Mouse (Mus musculus) olfactory bulb, adult 2 months (tissue): ENCODE results near the gene Aspscr1. TPM values are rescaled to one million over a fixed set of nuclear protein-coding genes. Genes with fewer than 3 reads are reported as not detected.
"Not testable (repeated sequence)": the region's sequence is repeated elsewhere in the genome, so short reads cannot be mapped to it uniquely, and the experiment has no call there.

Experiments used
- H3K27ac ChIP-seq: fragments of 200-500 bp; 2 replicates; pipeline ENCODE4 v1.5.1; 2012; ENCODE audit warnings: low read depth, low read length; ENCODE audit not compliant: insufficient read depth
- H3K4me1 ChIP-seq: fragments of 200-500 bp; 2 replicates; pipeline ENCODE4 v1.6.1; 2012; ENCODE audit warnings: low read length; ENCODE audit not compliant: control insufficient read depth, insufficient read depth
- H3K4me3 ChIP-seq: fragments of 200-500 bp; 2 replicates; pipeline ENCODE4 v1.5.1; 2012; ENCODE audit warnings: mild to moderate bottlenecking, low read depth, low read length, moderate library complexity; ENCODE audit not compliant: insufficient read depth
- CTCF ChIP-seq: fragments of 200-500 bp; IDR thresholded peaks from 2 replicates; pipeline ENCODE4 v1.5.1; 2012; ENCODE audit warnings: low read depth, mild to moderate bottlenecking, low read length, moderate library complexity; ENCODE audit not compliant: insufficient read depth
- POLR2A ChIP-seq: fragments of 200-500 bp; IDR thresholded peaks from 2 replicates; pipeline ENCODE4 v1.6.1; 2012; ENCODE audit warnings: mild to moderate bottlenecking, low read depth, low read length, moderate library complexity; ENCODE audit not compliant: insufficient read depth
- WGBS: fragments of 180-500 bp; shearing (Covaris S2); methylation state at CpG from one replicate; pipeline ENCODE4 v1.1.7; 2018; 5-methylcytosine and 5-hydroxymethylcytosine counted together
- polyA plus RNA-seq: library from polyadenylated mRNA; stranded (reverse); fragments of >200 nt; gene quantifications from 2 replicates; pipeline ENCODE4 v1.2.4, GENCODE M21; 2012; ENCODE audit warnings: low replicate concordance; ENCODE audit not compliant: missing spikeins, insufficient read depth, insufficient read length

Aspscr1 gene
- polyA plus RNA-seq, 1 experiment = not detected

DNA sequence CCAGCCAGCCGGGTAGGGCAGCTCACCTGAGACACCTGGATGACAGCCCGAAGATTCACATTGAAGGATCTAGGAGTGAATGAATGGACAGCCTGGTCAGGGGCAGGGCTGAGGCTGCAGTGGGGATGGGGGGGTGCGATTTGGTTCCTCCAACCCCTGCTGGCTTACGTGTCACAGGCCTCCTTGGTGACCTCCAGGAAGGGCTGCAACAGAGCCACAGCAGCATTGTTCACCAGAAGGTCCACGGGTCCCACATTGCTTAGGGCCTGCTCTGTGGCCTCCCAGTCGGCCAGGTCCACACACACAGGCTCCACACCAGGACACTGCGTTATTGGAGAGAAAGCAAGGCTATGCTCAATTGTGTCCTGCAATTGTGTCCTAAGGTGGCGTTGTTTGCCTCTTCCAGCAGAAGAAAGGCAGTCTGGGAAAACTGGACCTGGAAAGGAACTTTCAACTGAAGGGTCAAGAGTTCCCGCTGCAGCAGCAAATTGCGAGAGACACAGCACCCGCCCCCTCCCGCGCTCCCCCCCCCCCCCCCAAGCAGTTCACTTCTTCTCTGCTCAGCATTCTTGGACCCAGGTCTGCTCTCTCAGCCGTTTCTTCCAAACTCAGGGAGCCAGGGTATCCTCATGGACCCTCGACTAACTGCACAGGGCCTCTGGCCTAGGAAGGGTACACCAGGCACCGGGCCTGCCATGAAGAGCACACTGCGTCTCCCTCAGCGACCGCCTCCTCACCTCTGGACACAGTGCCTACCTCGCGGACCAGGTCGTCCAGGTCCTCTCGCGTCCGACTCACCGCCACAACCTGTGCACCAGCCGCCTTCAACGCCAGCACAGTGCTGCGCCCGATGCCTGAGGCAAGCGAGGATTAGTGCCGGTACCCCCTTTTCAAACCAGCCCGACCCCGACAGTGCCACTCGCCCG, 53.7 kb downstream of the Aspscr1 start:
- H3K4me3 ChIP-seq = peak overlapping the region; percentile 51
- peaks cover 23% of the 10 kb centered on the region for H3K4me1 ChIP-seq
- 23% methylated on average over 36 of the region's 36 CpGs for WGBS
- H3K27ac ChIP-seq = no peak overlapping the region
- no peak for TF ChIP-seq CTCF
- TF ChIP-seq POLR2A = no peak

- H3K4me3 ChIP-seq = peak within 1 kb of the TSS; percentile 51
- peaks cover 17% of the 10 kb centered on the region for H3K4me1 ChIP-seq
- no peak for TF ChIP-seq CTCF
- TF ChIP-seq POLR2A = no peak
- H3K27ac ChIP-seq = no peak within 1 kb of the TSS
- 3% methylated on average over 14 of the region's 14 CpGs for WGBS
Measured at GRCm38 (mm10) chr11:120727169-120727527, 54.4 kb downstream of the Aspscr1 start, which contains the start of gene Dcxr. TSS of gene Dcxr (minus strand) at chr11:120727281.

GRCm38 (mm10) chr11:120727564-120727963, 54.8 kb downstream of the Aspscr1 start:
- H3K4me1 ChIP-seq = peaks cover 14% of the 10 kb centered on the region
- H3K27ac ChIP-seq = no peak overlapping the region
- 57% methylated on average over 12 of the region's 12 CpGs for WGBS
- no peak overlapping the region for H3K4me3 ChIP-seq
- no peak for TF ChIP-seq CTCF
- TF ChIP-seq POLR2A = no peak

DNA sequence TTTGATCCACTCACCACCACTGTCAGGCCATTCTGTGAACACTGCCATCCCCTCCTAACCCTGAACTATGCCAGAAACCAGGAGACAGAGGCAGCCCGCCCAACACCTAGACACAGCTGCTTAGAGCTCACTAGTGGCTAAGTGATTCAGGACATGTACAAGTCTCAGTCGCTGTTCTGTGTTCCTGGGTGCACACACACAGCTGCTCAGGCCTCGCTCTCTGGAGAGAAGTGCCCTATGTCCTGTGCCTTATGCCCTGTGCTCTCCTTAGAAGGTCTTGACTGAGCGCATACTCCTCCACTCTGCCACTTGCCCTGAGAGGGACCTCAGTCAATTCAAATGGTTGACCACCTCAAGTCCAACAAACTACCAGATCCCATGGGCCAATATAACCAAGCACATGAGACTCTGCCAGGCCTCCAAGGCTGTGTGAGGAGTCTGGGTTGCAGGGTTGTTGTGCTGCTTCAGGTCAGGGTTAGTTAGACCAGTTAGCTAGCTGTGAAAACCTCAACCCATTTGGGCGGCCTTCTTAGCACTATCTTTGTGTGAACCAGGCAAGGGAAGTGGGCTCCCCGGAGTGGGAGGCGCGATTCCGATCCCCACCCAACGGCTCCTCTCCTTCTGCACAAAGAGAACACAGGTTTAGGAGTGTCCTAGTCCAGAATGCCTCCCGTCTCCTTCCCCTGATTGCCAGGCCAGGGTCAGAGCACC, 55.9 kb downstream of the Aspscr1 start:
- WGBS = 83% methylated on average over 11 of the region's 11 CpGs
- TF ChIP-seq CTCF (no peak), POLR2A (no peak)
- Histone ChIP-seq H3K4me1 (peaks cover 14% of the 10 kb centered on the region), H3K4me3 (no peak overlapping the region), H3K27ac (no peak overlapping the region)

GRCm38 (mm10) chr11:120729432-120730050, 56.8 kb downstream of the Aspscr1 start:
- peaks cover 14% of the 10 kb centered on the region for H3K4me1 ChIP-seq
- not testable (repeated sequence) for H3K4me3 ChIP-seq, H3K27ac ChIP-seq
- 9% methylated on average over 18 of the region's 21 CpGs for WGBS

GRCm38 (mm10) chr11:120730331-120730870, 57.6 kb downstream of the Aspscr1 start:
- TF ChIP-seq CTCF (no peak), POLR2A (no peak)
- no peak overlapping the region for H3K4me3 ChIP-seq
- no peak overlapping the region for H3K27ac ChIP-seq
- peaks cover 14% of the 10 kb centered on the region for H3K4me1 ChIP-seq
- WGBS = 92% methylated on average over 10 of the region's 10 CpGs

DNA sequence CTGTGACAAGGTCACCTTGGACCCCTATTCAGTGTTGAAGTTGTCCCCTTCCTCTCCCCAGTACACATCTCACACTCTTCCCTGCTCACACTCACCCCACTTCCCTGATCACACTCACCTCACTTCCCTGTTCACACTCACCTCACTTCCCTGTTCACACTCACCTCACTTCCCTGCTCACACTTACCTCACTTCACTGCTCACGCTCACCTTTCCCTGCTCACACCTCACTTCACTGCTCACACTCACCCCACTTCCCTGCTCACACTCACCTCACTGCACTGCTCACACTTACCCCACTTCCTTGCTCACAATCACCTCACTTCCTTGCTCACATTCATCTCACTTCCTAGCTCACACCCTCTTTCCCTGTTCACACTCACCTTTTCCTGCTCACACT, 58.6 kb downstream of the Aspscr1 start:
- 96% methylated on average over 1 of the region's 1 CpGs for WGBS
- Histone ChIP-seq H3K27ac (no peak overlapping the region), H3K4me3 (no peak overlapping the region), H3K4me1 (peaks cover 10% of the 10 kb centered on the region)
- no peak for TF ChIP-seq CTCF
- no peak for TF ChIP-seq POLR2A

DNA sequence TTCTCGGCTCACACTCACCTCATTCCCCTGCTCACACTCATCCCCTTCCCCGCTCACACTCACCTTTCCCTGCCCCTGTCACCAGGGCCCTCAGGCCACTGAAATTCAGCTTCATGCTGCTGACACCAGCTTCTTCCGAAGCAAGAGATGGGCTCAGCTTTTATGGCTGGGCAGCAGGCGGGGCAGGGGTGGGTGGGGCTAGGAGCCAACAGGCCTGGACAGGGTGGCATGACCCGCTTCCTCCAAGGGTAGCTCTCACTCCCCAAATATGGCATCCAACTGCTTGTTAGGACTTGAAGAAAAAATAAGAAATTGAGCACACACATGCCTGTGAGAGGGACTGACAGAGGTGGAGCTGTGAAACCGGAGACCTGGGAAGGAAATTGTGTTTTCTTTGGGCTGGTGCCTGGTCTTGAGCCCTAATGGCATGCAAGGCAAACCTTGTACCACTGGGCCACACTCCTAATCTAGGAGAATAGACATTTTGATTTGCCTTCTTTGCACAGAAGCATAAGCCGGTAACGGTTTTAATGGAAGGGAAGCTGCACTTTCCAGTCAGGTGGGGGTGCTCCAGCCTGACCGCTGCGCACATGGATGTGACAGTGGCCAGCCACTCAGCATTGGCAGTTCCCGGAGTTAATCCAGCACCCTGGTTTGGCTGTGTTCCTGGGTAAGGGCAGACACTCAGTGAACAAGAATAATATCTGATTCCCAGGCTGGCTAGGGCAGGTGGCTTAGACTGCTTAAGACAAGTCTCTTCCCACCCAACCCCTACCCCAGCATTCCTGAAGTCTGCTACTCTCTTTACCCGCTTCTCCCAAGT, 59.3 kb downstream of the Aspscr1 start, which contains the start of gene Cbr2:
Gene Cbr2, minus strand, starts transcription at position 257 of the 823 bp plus-strand sequence.
- 76% methylated on average over 12 of the region's 12 CpGs for WGBS
- Histone ChIP-seq H3K4me1 (peaks cover 5% of the 10 kb centered on the region), H3K4me3 (no peak within 1 kb of the TSS), H3K27ac (no peak within 1 kb of the TSS)
- TF ChIP-seq POLR2A = no peak
